Mouse (Mus musculus) ES-Bruce4 (cell line): ENCODE data around the gene Lyrm4.

Source experiments
- EP300 ChIP-seq: IDR thresholded peaks from 2 replicates; pipeline ENCODE4 v1.6.1; 2011; ENCODE audit warnings: low read depth, low read length; ENCODE audit not compliant: insufficient read depth
- POLR2A ChIP-seq: IDR thresholded peaks from one replicate; pipeline ENCODE4 v1.8.1; 2011; ENCODE audit warnings: low read length; ENCODE audit not compliant: insufficient read depth

GRCm38 (mm10) chr13:35980471-35980870, 136.9 kb downstream of the Lyrm4 start:
- no peak for TF ChIP-seq POLR2A
- TF ChIP-seq EP300: no peak
